Mouse (Mus musculus): ENCODE measurements around the gene Ccdc151. TPM values are rescaled to one million over a fixed set of nuclear protein-coding genes. Genes with fewer than 3 reads are reported as not detected.

Gene Ccdc151
- polyA plus RNA-seq, 1 experiment from 2014 or later, result 0.45 TPM

- no peaks in the 10 kb centered on the region for H3K36me3 ChIP-seq
- no peak overlapping the region for H3K27ac ChIP-seq
- H3K4me2 ChIP-seq, result no peak overlapping the region
- H3K4me1 ChIP-seq, result no peaks in the 10 kb centered on the region
- H3K27me3 ChIP-seq (replicated peaks), result no peaks in the 10 kb centered on the region
- ATAC-seq (ENCODE audit: insufficient read depth, low FRiP score, low read depth), result no peak
- WGBS, result 46% methylated on average over 7 of the region's 7 CpGs
- no peak overlapping the region for H3K4me3 ChIP-seq (replicated peaks)
- no peak overlapping the region for H3K9ac ChIP-seq
- no peaks in the 10 kb centered on the region for H3K9me3 ChIP-seq
Measured at GRCm38 (mm10) chr9:22028467-22028866, 26.0 kb upstream of the Ccdc151 start.

GRCm38 (mm10) chr9:22024592-22024991 lies 22.2 kb upstream of the Ccdc151 start:
- WGBS, result 49% methylated on average over 8 of the region's 8 CpGs
- no peak overlapping the region for H3K27ac ChIP-seq
- H3K4me2 ChIP-seq, result no peak overlapping the region
- no peaks in the 10 kb centered on the region for H3K4me1 ChIP-seq
- no peaks in the 10 kb centered on the region for H3K9me3 ChIP-seq
- H3K36me3 ChIP-seq, result no peaks in the 10 kb centered on the region
- no peak for ATAC-seq (ENCODE audit: insufficient read depth, low FRiP score, low read depth)
- H3K9ac ChIP-seq, result no peak overlapping the region
- no peak overlapping the region for H3K4me3 ChIP-seq (replicated peaks)
- no peaks in the 10 kb centered on the region for H3K27me3 ChIP-seq (replicated peaks)

- Histone ChIP-seq H3K27me3 (replicated peaks) (no peaks in the 10 kb centered on the region), H3K9me3 (no peaks in the 10 kb centered on the region), H3K36me3 (peaks cover 18% of the 10 kb centered on the region), H3K27ac (no peak overlapping the region), H3K4me3 (replicated peaks) (no peak overlapping the region), H3K4me2 (no peak overlapping the region), H3K9ac (no peak overlapping the region), H3K4me1 (no peaks in the 10 kb centered on the region)
- 69% methylated on average over 7 of the region's 7 CpGs for WGBS
- ATAC-seq (ENCODE audit: insufficient read depth, low FRiP score, low read depth), result no peak
Measured at GRCm38 (mm10) chr9:22017208-22017825, 14.9 kb upstream of the Ccdc151 start.

- no peak for ATAC-seq (ENCODE audit: insufficient read depth, low FRiP score, low read depth)
- no peak overlapping the region for H3K9ac ChIP-seq
- H3K4me1 ChIP-seq, result no peaks in the 10 kb centered on the region
- no peak overlapping the region for H3K27ac ChIP-seq
- H3K36me3 ChIP-seq, result peaks cover 28% of the 10 kb centered on the region
- H3K9me3 ChIP-seq, result no peaks in the 10 kb centered on the region
- H3K4me3 ChIP-seq (replicated peaks), result no peak overlapping the region
- no peak overlapping the region for H3K4me2 ChIP-seq
- WGBS, result 63% methylated on average over 10 of the region's 10 CpGs
- no peaks in the 10 kb centered on the region for H3K27me3 ChIP-seq (replicated peaks)
Measured at GRCm38 (mm10) chr9:22016245-22016644, 13.8 kb upstream of the Ccdc151 start.

- H3K4me1 ChIP-seq, result no peaks in the 10 kb centered on the region
- H3K9me3 ChIP-seq, result no peaks in the 10 kb centered on the region
- no peak for ATAC-seq (ENCODE audit: insufficient read depth, low FRiP score, low read depth)
- H3K4me3 ChIP-seq (replicated peaks), result no peak overlapping the region
- no peak overlapping the region for H3K27ac ChIP-seq
- peaks cover 61% of the 10 kb centered on the region for H3K36me3 ChIP-seq
- no peaks in the 10 kb centered on the region for H3K27me3 ChIP-seq (replicated peaks)
- no peak overlapping the region for H3K9ac ChIP-seq
- H3K4me2 ChIP-seq, result no peak overlapping the region
- WGBS, result 93% methylated on average over 13 of the region's 13 CpGs
Measured at GRCm38 (mm10) chr9:22012731-22013130, 10.3 kb upstream of the Ccdc151 start.

- Histone ChIP-seq H3K4me3 (replicated peaks) (no peak overlapping the region), H3K9me3 (no peaks in the 10 kb centered on the region), H3K4me1 (no peaks in the 10 kb centered on the region), H3K9ac (no peak overlapping the region), H3K4me2 (no peak overlapping the region), H3K36me3 (peaks cover 74% of the 10 kb centered on the region), H3K27ac (no peak overlapping the region), H3K27me3 (replicated peaks) (no peaks in the 10 kb centered on the region)
- 86% methylated on average over 5 of the region's 5 CpGs for WGBS
- ATAC-seq (ENCODE audit: insufficient read depth, low FRiP score, low read depth), result no peak
Measured at GRCm38 (mm10) chr9:22011055-22011454, 8.6 kb upstream of the Ccdc151 start.

- Histone ChIP-seq H3K4me2 (no peak overlapping the region), H3K27ac (no peak overlapping the region), H3K4me3 (replicated peaks) (no peak overlapping the region), H3K27me3 (replicated peaks) (no peaks in the 10 kb centered on the region), H3K9ac (no peak overlapping the region), H3K9me3 (no peaks in the 10 kb centered on the region), H3K4me1 (peaks cover 22% of the 10 kb centered on the region), H3K36me3 (peaks cover 38% of the 10 kb centered on the region)
- ATAC-seq (ENCODE audit: insufficient read depth, low FRiP score, low read depth), result no peak
- WGBS, result 87% methylated on average over 12 of the region's 12 CpGs
Measured at GRCm38 (mm10) chr9:22004546-22004945, 2.1 kb upstream of the Ccdc151 start.

- H3K27ac ChIP-seq, result peak overlapping the region; percentile 63
- ATAC-seq (ENCODE audit: insufficient read depth, low FRiP score, low read depth), result no peak
- peak overlapping the region; percentile 74 for H3K4me3 ChIP-seq (replicated peaks)
- no peaks in the 10 kb centered on the region for H3K9me3 ChIP-seq
- H3K4me2 ChIP-seq, result peak overlapping the region; percentile 84
- H3K36me3 ChIP-seq, result peaks cover 25% of the 10 kb centered on the region; the same call in 1 of the 2 replicates
- peak overlapping the region; percentile 45; the same call in 1 of the 2 replicates for H3K9ac ChIP-seq
- H3K4me1 ChIP-seq, result peaks cover 22% of the 10 kb centered on the region
- WGBS, result under 1% methylated on average over 18 of the region's 18 CpGs
- H3K27me3 ChIP-seq (replicated peaks), result no peaks in the 10 kb centered on the region
Measured at GRCm38 (mm10) chr9:22003163-22003554, 725 bp upstream of the Ccdc151 start.

GRCm38 (mm10) chr9:22001633-22002032 lies 801 bp downstream of the Ccdc151 start:
- Histone ChIP-seq H3K9ac (no peak overlapping the region), H3K4me3 (replicated peaks) (no peak overlapping the region), H3K4me1 (peaks cover 22% of the 10 kb centered on the region), H3K9me3 (no peaks in the 10 kb centered on the region), H3K27ac (no peak overlapping the region), H3K4me2 (no peak overlapping the region), H3K27me3 (replicated peaks) (no peaks in the 10 kb centered on the region), H3K36me3 (peaks cover 14% of the 10 kb centered on the region; the same call in 1 of the 2 replicates)
- WGBS, result 80% methylated on average over 4 of the region's 4 CpGs
- no peak for ATAC-seq (ENCODE audit: insufficient read depth, low FRiP score, low read depth)

- ATAC-seq (ENCODE audit: insufficient read depth, low FRiP score, low read depth), result no peak
Measured at GRCm38 (mm10) chr9:22000296-22000695, 2.1 kb downstream of the Ccdc151 start.

GRCm38 (mm10) chr9:21996178-21996867 lies 6.1 kb downstream of the Ccdc151 start:
- no peak overlapping the region for H3K4me3 ChIP-seq (replicated peaks)
- 75% methylated on average over 3 of the region's 3 CpGs for WGBS
- no peaks in the 10 kb centered on the region for H3K4me1 ChIP-seq
- no peak overlapping the region for H3K9ac ChIP-seq
- no peaks in the 10 kb centered on the region for H3K9me3 ChIP-seq
- no peak overlapping the region for H3K27ac ChIP-seq
- H3K4me2 ChIP-seq, result no peak overlapping the region
- no peaks in the 10 kb centered on the region for H3K36me3 ChIP-seq
- H3K27me3 ChIP-seq (replicated peaks), result peaks cover 10% of the 10 kb centered on the region
- ATAC-seq (ENCODE audit: insufficient read depth, low FRiP score, low read depth), result no peak

More at GRCm38 (mm10) chr9:22000296-22000695, 2.1 kb downstream of the Ccdc151 start:
- H3K4me3 ChIP-seq (replicated peaks), result no peak overlapping the region
- H3K9ac ChIP-seq, result no peak overlapping the region
- 90% methylated on average over 6 of the region's 6 CpGs for WGBS
- no peaks in the 10 kb centered on the region for H3K9me3 ChIP-seq
- no peak overlapping the region for H3K27ac ChIP-seq
- no peak overlapping the region for H3K4me2 ChIP-seq
- H3K36me3 ChIP-seq, result 0 out of 2 replicates have a peak, but pooled peaks cover 8% of the 10 kb centered on the region
- no peaks in the 10 kb centered on the region for H3K27me3 ChIP-seq (replicated peaks)
- H3K4me1 ChIP-seq, result peaks cover 22% of the 10 kb centered on the region

- no peak overlapping the region for H3K27ac ChIP-seq
- no peak overlapping the region for H3K9ac ChIP-seq
- ATAC-seq (ENCODE audit: insufficient read depth, low FRiP score, low read depth), result no peak
- 68% methylated on average over 4 of the region's 4 CpGs for WGBS
- H3K36me3 ChIP-seq, result no peaks in the 10 kb centered on the region
- no peak overlapping the region for H3K4me2 ChIP-seq
- H3K4me1 ChIP-seq, result peaks cover 24% of the 10 kb centered on the region
- H3K9me3 ChIP-seq, result no peaks in the 10 kb centered on the region
- H3K27me3 ChIP-seq (replicated peaks), result peaks cover 50% of the 10 kb centered on the region
- no peak overlapping the region for H3K4me3 ChIP-seq (replicated peaks)
Measured at GRCm38 (mm10) chr9:21992227-21992626, 10.2 kb downstream of the Ccdc151 start.

Data from stomach, embryonic 15.5 days (tissue).